Mouse (Mus musculus): ENCODE measurements around the gene Cmtm3. TPM values are rescaled to one million over a fixed set of nuclear protein-coding genes. Genes with fewer than 3 reads are reported as not detected.

Cmtm3 gene
- polyA plus RNA-seq, 1 experiment from 2014 or later: 166 TPM

DNA sequence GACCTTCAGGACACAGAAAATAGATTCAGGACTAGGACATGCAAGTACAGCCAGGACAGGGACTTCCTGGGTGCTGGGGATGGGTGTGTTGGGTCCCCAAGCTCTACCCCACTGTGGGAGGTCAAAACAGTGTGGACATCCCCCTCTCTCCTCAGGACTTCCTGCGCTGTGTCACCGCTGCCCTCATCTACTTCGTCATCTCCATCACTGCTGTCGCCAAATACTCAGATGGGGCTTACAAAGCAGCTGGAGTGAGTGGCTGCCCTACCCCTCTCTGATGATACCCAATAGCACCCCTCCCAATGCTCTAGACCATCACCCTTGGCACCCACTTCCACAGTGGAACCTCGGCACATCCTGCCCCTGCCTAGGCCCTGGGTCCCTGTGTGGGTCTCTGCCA is 5.4 kb downstream of the Cmtm3 start:
- no peak for ATAC-seq (ENCODE audit: insufficient number of reproducible peaks, low FRiP score, low TSS enrichment, low read depth)
- Histone ChIP-seq H3K9ac (no peak overlapping the region), H3K27me3 (no peaks in the 10 kb centered on the region), H3K27ac (no peak overlapping the region), H3K9me3 (no peaks in the 10 kb centered on the region), H3K4me1 (peaks cover 24% of the 10 kb centered on the region), H3K36me3 (peaks cover 44% of the 10 kb centered on the region), H3K4me2 (no peak overlapping the region), H3K4me3 (no peak overlapping the region)
- 90% methylated on average over 5 of the region's 5 CpGs for WGBS

DNA sequence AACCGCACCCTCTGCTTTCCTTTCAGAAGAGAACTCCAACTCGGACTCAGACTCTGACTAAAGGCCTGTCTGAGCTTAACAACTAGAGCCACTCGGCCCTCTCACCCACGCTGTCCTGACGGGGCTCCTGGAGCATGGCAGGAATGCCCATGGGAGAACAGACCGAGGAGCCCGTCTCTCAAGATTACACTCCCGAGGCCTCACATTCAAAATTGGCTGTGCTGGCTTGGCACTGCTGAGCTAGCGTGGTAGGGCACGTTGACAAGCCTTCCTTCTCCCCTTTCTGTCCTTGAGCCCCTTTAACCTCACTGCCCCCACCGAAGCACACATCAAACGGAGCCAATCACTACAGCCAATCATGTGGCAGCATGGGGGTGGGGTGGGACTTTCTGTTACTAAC is 7.5 kb downstream of the Cmtm3 start:
- Histone ChIP-seq H3K9me3 (no peaks in the 10 kb centered on the region), H3K4me2 (no peak overlapping the region), H3K9ac (no peak overlapping the region), H3K36me3 (peaks cover 49% of the 10 kb centered on the region), H3K4me1 (peaks cover 15% of the 10 kb centered on the region), H3K27ac (no peak overlapping the region), H3K4me3 (no peak overlapping the region), H3K27me3 (no peaks in the 10 kb centered on the region)
- 58% methylated on average over 12 of the region's 12 CpGs for WGBS
- ATAC-seq (ENCODE audit: insufficient number of reproducible peaks, low FRiP score, low TSS enrichment, low read depth): no peak

DNA sequence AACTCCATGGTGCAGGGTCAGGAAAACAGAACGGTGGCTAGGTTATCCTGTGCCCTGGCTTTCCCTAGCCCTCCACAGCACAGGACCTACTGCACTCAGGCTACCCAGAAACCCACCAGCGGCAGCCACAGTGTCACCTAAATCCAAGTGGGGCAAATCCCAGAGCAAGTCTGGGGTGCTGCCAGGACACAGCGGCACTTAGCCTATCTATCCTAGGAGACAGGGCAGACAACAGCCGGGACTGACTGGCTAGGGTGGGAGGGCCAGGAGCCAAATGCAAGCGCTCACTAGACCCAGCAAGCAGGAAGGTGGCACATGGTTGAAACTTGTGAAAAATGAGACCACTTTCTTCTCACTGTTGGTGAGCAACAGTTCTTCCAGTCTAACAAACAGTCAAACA is 9.8 kb downstream of the Cmtm3 start:
- H3K36me3 ChIP-seq: peaks cover 51% of the 10 kb centered on the region
- no peak for ATAC-seq (ENCODE audit: insufficient number of reproducible peaks, low FRiP score, low TSS enrichment, low read depth)
- peaks cover 7% of the 10 kb centered on the region; the same call in 1 of the 2 replicates for H3K4me1 ChIP-seq
- H3K9ac ChIP-seq: no peak overlapping the region
- no peak overlapping the region for H3K27ac ChIP-seq
- H3K9me3 ChIP-seq: no peaks in the 10 kb centered on the region
- no peaks in the 10 kb centered on the region for H3K27me3 ChIP-seq
- 81% methylated on average over 5 of the region's 5 CpGs for WGBS
- no peak overlapping the region for H3K4me2 ChIP-seq
- H3K4me3 ChIP-seq: no peak overlapping the region

DNA sequence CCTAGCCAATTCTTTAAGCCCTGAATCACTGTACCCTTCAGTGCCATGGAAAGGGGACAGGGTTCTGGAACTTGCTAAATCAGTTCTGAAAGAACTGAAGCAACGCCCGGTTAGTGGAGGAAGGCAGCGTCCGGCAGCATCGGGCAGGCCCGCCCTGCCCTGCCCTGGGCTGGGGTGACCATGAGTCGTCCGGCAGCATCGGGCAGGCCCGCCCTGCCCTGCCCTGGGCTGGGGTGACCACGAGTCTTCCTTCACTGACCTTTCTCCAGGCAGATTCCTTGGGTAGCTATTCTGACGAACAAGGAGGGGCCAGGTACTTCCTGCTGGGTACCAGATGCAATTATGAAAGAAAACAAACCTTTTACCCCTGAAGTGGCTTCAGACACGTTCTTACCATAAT is 10.8 kb downstream of the Cmtm3 start:
- Histone ChIP-seq H3K4me3 (no peak overlapping the region), H3K36me3 (peaks cover 55% of the 10 kb centered on the region)
- 85% methylated on average over 13 of the region's 13 CpGs for WGBS

DNA sequence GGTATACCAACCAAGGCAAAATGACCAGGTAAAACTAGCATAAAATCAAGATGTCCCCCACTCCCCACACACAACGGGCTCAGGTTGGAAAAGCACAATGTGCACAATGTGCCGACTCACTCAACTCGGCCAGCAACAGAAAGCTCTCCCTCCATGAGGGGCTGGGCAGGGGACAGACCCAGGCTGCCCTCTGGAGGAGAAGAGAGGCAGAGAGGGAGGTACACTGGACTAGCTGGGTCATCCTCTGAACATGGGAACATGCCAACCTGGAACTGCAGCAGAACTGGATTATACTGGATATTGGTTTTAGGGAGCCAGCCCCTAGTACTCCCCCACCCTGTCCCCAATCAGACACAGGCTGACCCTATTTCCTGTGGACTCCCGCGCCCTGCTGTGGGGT is 14.0 kb downstream of the Cmtm3 start:
- no peak for ATAC-seq (ENCODE audit: insufficient number of reproducible peaks, low FRiP score, low TSS enrichment, low read depth)
- Histone ChIP-seq H3K27me3 (no peaks in the 10 kb centered on the region), H3K27ac (no peak overlapping the region), H3K9ac (no peak overlapping the region), H3K4me2 (no peak overlapping the region), H3K9me3 (no peaks in the 10 kb centered on the region), H3K36me3 (peaks cover 40% of the 10 kb centered on the region), H3K4me3 (no peak overlapping the region), H3K4me1 (no peaks in the 10 kb centered on the region)
- 73% methylated on average over 5 of the region's 5 CpGs for WGBS

More for the DNA sequence above, 10.8 kb downstream of the Cmtm3 start:
- no peaks in the 10 kb centered on the region for H3K27me3 ChIP-seq
- H3K9ac ChIP-seq: no peak overlapping the region
- no peaks in the 10 kb centered on the region for H3K9me3 ChIP-seq
- no peak overlapping the region for H3K4me2 ChIP-seq
- no peak overlapping the region for H3K27ac ChIP-seq
- ATAC-seq (ENCODE audit: insufficient number of reproducible peaks, low FRiP score, low TSS enrichment, low read depth): no peak
- H3K4me1 ChIP-seq: no peaks in the 10 kb centered on the region

DNA sequence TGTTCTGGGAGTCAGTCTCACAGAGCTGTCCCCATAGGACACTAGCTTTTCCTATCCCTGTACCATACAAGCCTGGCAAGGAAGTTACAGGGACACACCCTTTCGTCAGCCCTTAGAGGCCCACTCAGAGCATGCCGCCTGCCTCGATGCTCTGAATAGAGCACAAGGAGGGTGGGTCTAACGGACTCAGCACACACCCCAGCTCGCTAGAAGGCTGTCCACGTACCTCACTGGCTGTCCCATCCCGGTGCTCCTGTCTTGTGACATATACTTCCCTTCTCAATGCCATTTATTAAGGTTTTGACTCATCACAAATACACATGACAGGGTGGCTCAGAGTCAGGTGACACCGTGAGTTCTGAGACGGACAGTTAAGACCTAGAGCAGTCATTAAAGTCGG is 15.3 kb downstream of the Cmtm3 start:
- H3K27ac ChIP-seq: no peak overlapping the region
- H3K36me3 ChIP-seq: peaks cover 33% of the 10 kb centered on the region
- WGBS: 86% methylated on average over 10 of the region's 10 CpGs
- no peak overlapping the region for H3K4me3 ChIP-seq
- H3K4me1 ChIP-seq: peaks cover 1% of the 10 kb centered on the region; the same call in 1 of the 2 replicates
- no peaks in the 10 kb centered on the region for H3K9me3 ChIP-seq
- ATAC-seq (ENCODE audit: insufficient number of reproducible peaks, low FRiP score, low TSS enrichment, low read depth): no peak
- H3K9ac ChIP-seq: no peak overlapping the region
- H3K27me3 ChIP-seq: no peaks in the 10 kb centered on the region
- no peak overlapping the region for H3K4me2 ChIP-seq

DNA sequence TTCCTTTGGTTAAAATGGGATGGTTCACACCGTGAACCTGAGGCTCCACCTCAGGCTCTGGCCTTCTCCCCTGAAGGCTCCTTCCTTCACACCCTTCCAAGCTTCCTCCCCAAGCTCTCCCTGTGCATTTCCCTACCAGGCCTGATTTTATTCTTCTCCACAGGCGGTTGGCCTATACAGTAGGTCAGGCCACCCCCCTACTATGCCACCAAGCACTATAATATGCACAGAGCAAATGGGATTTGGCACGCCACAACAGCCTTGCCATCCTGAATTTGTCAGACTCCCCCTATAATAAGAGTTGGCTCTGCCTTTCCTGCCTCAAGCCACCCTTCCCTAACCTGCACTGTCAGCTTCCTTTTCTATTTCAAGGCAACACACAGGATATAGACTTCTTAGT is 19.4 kb downstream of the Cmtm3 start:
- no peaks in the 10 kb centered on the region for H3K9me3 ChIP-seq
- no peaks in the 10 kb centered on the region for H3K27me3 ChIP-seq
- no peak overlapping the region for H3K4me3 ChIP-seq
- 91% methylated on average over 3 of the region's 3 CpGs for WGBS
- ATAC-seq (ENCODE audit: insufficient number of reproducible peaks, low FRiP score, low TSS enrichment, low read depth): no peak
- H3K4me2 ChIP-seq: no peak overlapping the region
- H3K9ac ChIP-seq: no peak overlapping the region
- H3K4me1 ChIP-seq: peaks cover 6% of the 10 kb centered on the region; the same call in 1 of the 2 replicates
- peaks cover 27% of the 10 kb centered on the region for H3K36me3 ChIP-seq
- H3K27ac ChIP-seq: no peak overlapping the region

DNA sequence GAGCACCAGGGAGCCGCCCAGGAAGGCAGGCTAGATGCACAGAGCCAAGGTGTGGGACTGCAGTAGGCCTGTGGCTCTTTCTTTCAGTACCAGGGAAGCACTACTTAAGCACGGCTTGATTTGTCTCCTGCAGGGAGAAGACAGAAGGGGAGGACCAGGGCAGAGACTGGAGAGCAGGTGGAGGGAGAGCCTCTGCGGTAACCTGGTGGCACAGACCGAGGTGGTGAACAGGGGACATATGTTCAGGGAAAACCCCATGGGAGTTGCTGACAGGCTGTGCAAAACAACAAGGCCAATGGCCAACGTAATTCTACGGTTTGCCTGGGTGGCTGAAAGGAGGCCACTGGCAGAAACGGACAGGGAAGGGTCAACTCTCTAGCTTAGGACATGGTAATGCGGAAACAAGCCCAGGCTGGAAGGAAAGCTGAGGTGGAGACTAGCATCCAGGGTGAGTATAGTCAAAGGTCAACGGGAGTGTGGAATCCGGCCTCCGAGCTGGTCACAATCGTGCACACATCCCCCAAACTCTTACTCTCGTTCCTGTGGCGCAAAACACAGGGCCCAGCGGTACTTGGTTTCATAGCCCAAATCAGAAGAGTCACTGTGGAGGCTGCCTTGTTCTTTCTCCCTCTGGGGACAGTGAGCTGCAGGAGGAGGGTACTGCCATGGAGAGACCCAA is 20.7 kb downstream of the Cmtm3 start:
- WGBS: 73% methylated on average over 15 of the region's 15 CpGs
- Histone ChIP-seq H3K36me3 (peaks cover 16% of the 10 kb centered on the region; the same call in 1 of the 2 replicates), H3K4me2 (no peak overlapping the region), H3K27ac (no peak overlapping the region), H3K4me3 (no peak overlapping the region), H3K9ac (no peak overlapping the region), H3K27me3 (no peaks in the 10 kb centered on the region), H3K4me1 (peaks cover 6% of the 10 kb centered on the region; the same call in 1 of the 2 replicates), H3K9me3 (no peaks in the 10 kb centered on the region)
- ATAC-seq (ENCODE audit: insufficient number of reproducible peaks, low FRiP score, low TSS enrichment, low read depth): no peak

DNA sequence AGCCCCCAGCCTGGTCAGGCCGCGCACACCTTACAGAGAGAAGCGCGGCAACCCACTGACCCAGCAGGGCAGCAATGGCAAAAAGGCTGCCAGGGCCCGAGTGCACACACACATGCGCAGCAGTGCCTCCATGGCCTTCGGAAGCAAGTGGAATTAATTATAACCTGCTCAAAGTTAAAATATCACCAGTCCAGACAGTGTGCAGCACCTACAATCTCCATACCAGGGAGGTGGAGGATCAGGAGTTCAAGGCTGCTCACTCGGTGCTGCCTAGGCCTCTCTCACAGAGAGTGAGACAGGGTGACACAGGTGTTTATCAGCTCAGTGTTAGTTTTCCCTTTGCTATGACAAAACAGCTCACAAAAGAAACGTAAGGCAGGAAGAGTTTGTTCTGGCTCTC is 26.5 kb downstream of the Cmtm3 start:
- Histone ChIP-seq H3K4me1 (0 out of 2 replicates have a peak, but pooled peaks cover 4% of the 10 kb centered on the region), H3K27me3 (no peaks in the 10 kb centered on the region), H3K9ac (no peak overlapping the region), H3K9me3 (no peaks in the 10 kb centered on the region), H3K4me2 (no peak overlapping the region), H3K36me3 (no peaks in the 10 kb centered on the region), H3K4me3 (no peak overlapping the region), H3K27ac (no peak overlapping the region)
- no peak for ATAC-seq (ENCODE audit: insufficient number of reproducible peaks, low FRiP score, low TSS enrichment, low read depth)
- 76% methylated on average over 9 of the region's 9 CpGs for WGBS

DNA sequence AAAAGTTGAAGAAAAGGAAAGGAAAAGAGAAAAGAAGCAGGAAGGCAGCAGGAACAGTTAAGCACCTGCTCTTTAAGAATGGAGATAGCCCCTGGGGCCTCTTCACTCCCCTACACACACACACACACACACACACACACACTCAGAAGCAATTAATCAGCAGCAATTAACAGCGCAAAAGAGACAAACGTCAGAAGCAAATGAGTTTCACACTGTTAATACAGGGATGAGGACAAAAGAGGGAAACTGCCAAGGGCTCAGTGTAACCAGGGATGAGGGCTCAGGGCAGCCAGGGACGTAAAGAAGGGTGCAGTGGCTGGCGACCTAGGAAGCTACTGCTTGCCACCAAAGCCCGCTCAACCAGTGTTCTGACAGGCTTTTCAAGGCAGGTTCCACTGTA is 28.2 kb downstream of the Cmtm3 start:
- Histone ChIP-seq H3K27ac (no peak overlapping the region), H3K9ac (no peak overlapping the region), H3K4me3 (no peak overlapping the region), H3K4me2 (no peak overlapping the region), H3K4me1 (0 out of 2 replicates have a peak, but pooled peaks cover 4% of the 10 kb centered on the region), H3K36me3 (no peaks in the 10 kb centered on the region), H3K9me3 (no peaks in the 10 kb centered on the region), H3K27me3 (no peaks in the 10 kb centered on the region)
- 52% methylated on average over 5 of the region's 5 CpGs for WGBS
- no peak for ATAC-seq (ENCODE audit: insufficient number of reproducible peaks, low FRiP score, low TSS enrichment, low read depth)

DNA sequence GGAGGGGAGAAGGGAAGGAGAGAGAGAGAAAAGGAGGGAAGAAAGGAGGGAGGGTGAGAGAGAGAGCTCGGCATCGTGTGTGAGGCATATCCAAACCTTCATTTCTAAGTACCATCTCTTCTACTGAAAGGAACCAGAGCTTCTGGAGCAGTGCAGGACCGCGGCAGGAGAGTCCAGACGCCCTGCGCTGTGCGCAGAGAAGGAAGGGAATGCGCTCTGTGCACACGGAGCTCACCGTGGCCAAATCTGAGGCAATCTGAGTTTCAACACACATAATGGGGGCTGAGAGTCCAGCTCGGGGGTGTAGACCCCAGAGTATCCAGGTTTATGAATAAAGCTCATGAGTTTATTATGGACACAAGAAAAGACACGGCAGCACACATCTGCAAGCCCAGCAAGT is 30.4 kb downstream of the Cmtm3 start:
- no peaks in the 10 kb centered on the region for H3K36me3 ChIP-seq
- ATAC-seq (ENCODE audit: insufficient number of reproducible peaks, low FRiP score, low TSS enrichment, low read depth): no peak
- no peak overlapping the region for H3K27ac ChIP-seq
- 0 out of 2 replicates have a peak, but pooled peaks cover 4% of the 10 kb centered on the region for H3K4me1 ChIP-seq
- H3K4me3 ChIP-seq: no peak overlapping the region
- no peak overlapping the region for H3K9ac ChIP-seq
- 81% methylated on average over 12 of the region's 12 CpGs for WGBS
- H3K9me3 ChIP-seq: no peaks in the 10 kb centered on the region
- H3K4me2 ChIP-seq: no peak overlapping the region
- H3K27me3 ChIP-seq: no peaks in the 10 kb centered on the region

DNA sequence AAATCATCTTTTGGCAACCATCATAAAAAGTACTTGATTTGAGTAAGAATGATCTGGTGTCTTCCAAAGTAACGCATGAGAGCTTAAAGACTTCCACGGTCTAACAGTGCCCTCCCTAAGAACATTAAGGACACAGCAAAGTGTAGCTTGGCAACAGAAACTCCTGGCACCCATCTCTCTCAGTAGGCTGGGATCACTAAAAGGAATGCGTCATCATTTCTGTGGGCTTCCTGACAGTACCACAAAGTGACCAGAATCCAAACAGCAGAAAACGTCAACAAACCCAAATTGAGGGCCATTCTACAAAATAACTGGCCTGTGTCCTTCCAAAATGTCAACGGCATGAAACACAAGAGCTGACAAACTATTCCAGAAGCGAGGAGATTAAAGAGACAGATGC is 30.9 kb downstream of the Cmtm3 start:
- H3K4me2 ChIP-seq: no peak overlapping the region
- no peak overlapping the region for H3K27ac ChIP-seq
- peaks cover 9% of the 10 kb centered on the region for H3K4me1 ChIP-seq
- H3K9ac ChIP-seq: no peak overlapping the region
- H3K4me3 ChIP-seq: no peak overlapping the region
- WGBS: 66% methylated on average over 6 of the region's 6 CpGs
- no peaks in the 10 kb centered on the region for H3K36me3 ChIP-seq
- no peak for ATAC-seq (ENCODE audit: insufficient number of reproducible peaks, low FRiP score, low TSS enrichment, low read depth)
- H3K27me3 ChIP-seq: no peaks in the 10 kb centered on the region
- H3K9me3 ChIP-seq: no peaks in the 10 kb centered on the region

DNA sequence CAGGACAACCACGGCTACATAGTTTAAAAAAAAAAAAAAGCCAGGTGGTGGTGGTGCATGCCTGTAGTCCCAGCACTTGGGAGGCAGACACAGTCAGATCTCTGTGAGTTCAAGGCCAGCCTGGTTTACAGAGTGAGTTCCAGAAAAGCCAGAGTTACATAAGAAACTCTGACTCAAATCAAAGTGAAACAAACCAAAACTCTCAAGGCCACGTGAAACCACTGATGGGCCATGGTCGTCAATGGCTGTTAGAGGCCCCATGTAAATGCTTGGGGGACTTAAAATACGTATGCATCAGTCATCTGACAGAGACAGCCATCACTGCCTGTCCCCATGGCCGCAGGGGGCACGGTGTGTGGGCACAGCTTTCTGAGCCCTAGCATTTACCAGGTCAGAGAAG is 31.9 kb downstream of the Cmtm3 start:
- 87% methylated on average over 6 of the region's 6 CpGs for whole genome bisulfite sequencing
- Histone ChIP-seq H3K4me2 (no peak overlapping the region), H3K4me1 (peaks cover 17% of the 10 kb centered on the region), H3K4me3 (no peak overlapping the region), H3K9me3 (no peaks in the 10 kb centered on the region), H3K27me3 (no peaks in the 10 kb centered on the region), H3K36me3 (no peaks in the 10 kb centered on the region), H3K9ac (no peak overlapping the region), H3K27ac (no peak overlapping the region)
- ATAC-seq (ENCODE audit: insufficient number of reproducible peaks, low FRiP score, low TSS enrichment, low read depth): no peak
